In genomic region chr10:128413076-128413475, GRCm38 (mm10) we compare ENCODE assay signal across 10 mouse cellular contexts. TPM values are rescaled to one million over a fixed set of nuclear protein-coding genes. Genes with fewer than 3 reads are reported as not detected.
A peak's percentile ranks its signal among the peaks of the same experiment; 100 is the strongest.
DNase-seq lines count a peak whose midpoint lies in the region; ATAC-seq and TF ChIP-seq lines count a peak whose summit lies in the region.
"Had no signal": no experiment of that assay in that cellular context is flagged by ENCODE, and none has a peak within 500 bp of the region (broad histone marks: within the 10 kb centered on the region; RNA-seq: fewer than 3 reads in every experiment).

No protein-coding gene starts in this region.

- H3K4me1 ChIP-seq in lung, embryonic 14.5 days (ENCODE audit: insufficient read depth), result 0 out of 2 replicates have a peak, but pooled peaks cover 8% of the 10 kb centered on the region
- peaks cover 43% of the 10 kb centered on the region for H3K4me1 ChIP-seq in forebrain, embryonic 12.5 days
- peaks cover 36% of the 10 kb centered on the region for H3K4me1 ChIP-seq in limb, embryonic 13.5 days
- H3K4me1 ChIP-seq in neural tube, embryonic 15.5 days, result peaks cover 50% of the 10 kb centered on the region

- H3K4me2 ChIP-seq in lung, embryonic 14.5 days, result peak overlapping the region; percentile 98
- peak overlapping the region; percentile 84 for H3K4me2 ChIP-seq in forebrain, embryonic 12.5 days
- H3K4me2 ChIP-seq in limb, embryonic 13.5 days (replicated peaks), result peak overlapping the region; percentile 97
- peak overlapping the region; percentile 97 for H3K4me2 ChIP-seq in neural tube, embryonic 15.5 days

- no peak for DNase-seq in lung, embryonic 14.5 days
- DNase-seq in lung, postnatal 36 days, result no peak
- no peak for DNase-seq in frontal cortex, postnatal 25 days (ENCODE audit: low spot score in 2 of 2)
- no peak for DNase-seq in urinary bladder, postnatal 14 days (ENCODE audit: low spot score)
- DNase-seq in ovary, postnatal 36 days (ENCODE audit: low spot score), result no peak
- DNase-seq: gastrocnemius, adult 2 months; right cerebral cortex, adult 18-20 months had no signal

- no peak overlapping the region for H3K27ac ChIP-seq in lung, embryonic 14.5 days (ENCODE audit: low read depth)
- no peak overlapping the region for H3K27ac ChIP-seq in forebrain, embryonic 12.5 days
- H3K27ac ChIP-seq in limb, embryonic 13.5 days, result no peak overlapping the region
- H3K27ac ChIP-seq in neural tube, embryonic 15.5 days (replicated peaks), result peak overlapping the region; percentile 98; the same call in 1 of the 2 replicates
- H3K27ac ChIP-seq: gastrocnemius, adult 2 months had no signal

- H3K9me3 ChIP-seq in lung, embryonic 14.5 days (ENCODE audit: low read depth, low read length), result no peaks in the 10 kb centered on the region
- H3K9me3 ChIP-seq in forebrain, embryonic 12.5 days, result no peaks in the 10 kb centered on the region
- H3K9me3 ChIP-seq in limb, embryonic 13.5 days, result no peaks in the 10 kb centered on the region
- H3K9me3 ChIP-seq in neural tube, embryonic 15.5 days (replicated peaks), result no peaks in the 10 kb centered on the region

- ATAC-seq in lung, embryonic 14.5 days (ENCODE audit: insufficient read depth), result no peak
- no peak for ATAC-seq in forebrain, embryonic 12.5 days (ENCODE audit: low FRiP score)
- ATAC-seq in limb, embryonic 13.5 days (ENCODE audit: low FRiP score, low read depth), result no peak
- ATAC-seq in neural tube, embryonic 15.5 days (ENCODE audit: low FRiP score), result no peak

- H3K27me3 ChIP-seq in lung, embryonic 14.5 days (ENCODE audit: insufficient read depth, low read length), result no peaks in the 10 kb centered on the region
- no peaks in the 10 kb centered on the region for H3K27me3 ChIP-seq in forebrain, embryonic 12.5 days
- no peaks in the 10 kb centered on the region for H3K27me3 ChIP-seq in limb, embryonic 13.5 days
- H3K27me3 ChIP-seq in neural tube, embryonic 15.5 days (replicated peaks), result no peaks in the 10 kb centered on the region

- no peak for TF ChIP-seq CTCF in lung, embryonic 14.5 days (IDR thresholded peaks at IDR 0.05; ENCODE audit: low read depth)

- peak overlapping the region; percentile 76 for H3K9ac ChIP-seq in lung, embryonic 14.5 days
- H3K9ac ChIP-seq in forebrain, embryonic 12.5 days, result peak overlapping the region; percentile 93; the same call in 1 of the 2 replicates
- H3K9ac ChIP-seq in limb, embryonic 13.5 days, result peak overlapping the region; percentile 90; the same call in 1 of the 2 replicates
- peak overlapping the region; percentile 95; the same call in 1 of the 2 replicates for H3K9ac ChIP-seq in neural tube, embryonic 15.5 days (replicated peaks)

- peak overlapping the region; percentile 85; the same call in 1 of the 2 replicates for H3K4me3 ChIP-seq in lung, embryonic 14.5 days (ENCODE audit: low read depth, low read length)
- H3K4me3 ChIP-seq in forebrain, embryonic 12.5 days (replicated peaks), result peak overlapping the region; percentile 93
- H3K4me3 ChIP-seq in limb, embryonic 13.5 days, result peak overlapping the region; percentile 91
- H3K4me3 ChIP-seq in neural tube, embryonic 15.5 days (replicated peaks), result peak overlapping the region; percentile 97

- peaks cover 37% of the 10 kb centered on the region for H3K36me3 ChIP-seq in lung, embryonic 14.5 days (ENCODE audit: insufficient read depth)
- peaks cover 40% of the 10 kb centered on the region for H3K36me3 ChIP-seq in forebrain, embryonic 12.5 days (replicated peaks)
- peaks cover 49% of the 10 kb centered on the region for H3K36me3 ChIP-seq in limb, embryonic 13.5 days
- peaks cover 36% of the 10 kb centered on the region for H3K36me3 ChIP-seq in neural tube, embryonic 15.5 days

- 57% methylated on average over 1 of the region's 1 CpGs for WGBS in lung, embryonic 14.5 days
- 29% methylated on average over 1 of the region's 1 CpGs for WGBS in forebrain, embryonic 12.5 days
- 70% methylated on average over 1 of the region's 1 CpGs for WGBS in limb, embryonic 13.5 days
- 66% methylated on average over 1 of the region's 1 CpGs for WGBS in neural tube, embryonic 15.5 days

RNA-seq across cellular contexts. Expression of gene Rnf41, which starts 1.6 kb away (rescaled TPM):
- polyA plus RNA-seq in lung, embryonic 14.5 days (2014; fragmentation: Nextera tagmentation; extraction: Ambion mirVana), result 32.8 and 33.5 TPM in 2 replicates
- polyA plus RNA-seq in forebrain, embryonic 12.5 days (2016; fragmentation: Nextera tagmentation; extraction: Ambion mirVana), result 61.9 and 62.0 TPM in 2 replicates
- 42.3 and 43.3 TPM in 2 replicates for polyA plus RNA-seq in limb, embryonic 13.5 days (2015; fragmentation: Nextera tagmentation; extraction: Ambion mirVana)
- polyA plus RNA-seq in neural tube, embryonic 15.5 days (2015; fragmentation: Nextera tagmentation; extraction: Ambion mirVana), result 78.3 and 80.5 TPM in 2 replicates

RNA-seq across cellular contexts. Expression of gene Nabp2, which starts 1.8 kb away (rescaled TPM):
- polyA plus RNA-seq in lung, embryonic 14.5 days (2014; fragmentation: Nextera tagmentation; extraction: Ambion mirVana), result 77.1 and 83.1 TPM in 2 replicates
- 141 and 155 TPM in 2 replicates for polyA plus RNA-seq in forebrain, embryonic 12.5 days (2016; fragmentation: Nextera tagmentation; extraction: Ambion mirVana)
- 60.6 and 61.4 TPM in 2 replicates for polyA plus RNA-seq in limb, embryonic 13.5 days (2015; fragmentation: Nextera tagmentation; extraction: Ambion mirVana)
- polyA plus RNA-seq in neural tube, embryonic 15.5 days (2015; fragmentation: Nextera tagmentation; extraction: Ambion mirVana), result 128 and 133 TPM in 2 replicates

RNA-seq across cellular contexts. Expression of gene Slc39a5, which starts 12.0 kb away (rescaled TPM):
- 0.18 TPM in 1 of 2 replicates, not detected in the other for polyA plus RNA-seq in lung, embryonic 14.5 days (2014; fragmentation: Nextera tagmentation; extraction: Ambion mirVana)
- not detected in 2 replicates for polyA plus RNA-seq in forebrain, embryonic 12.5 days (2016; fragmentation: Nextera tagmentation; extraction: Ambion mirVana)
- 0.28 and 0.38 TPM in 2 replicates for polyA plus RNA-seq in limb, embryonic 13.5 days (2015; fragmentation: Nextera tagmentation; extraction: Ambion mirVana)
- 0.68 and 4.4 TPM in 2 replicates for polyA plus RNA-seq in neural tube, embryonic 15.5 days (2015; fragmentation: Nextera tagmentation; extraction: Ambion mirVana)

RNA-seq across cellular contexts. Expression of gene Ankrd52, which starts 36.2 kb away (rescaled TPM):
- 15.8 and 17.0 TPM in 2 replicates for polyA plus RNA-seq in lung, embryonic 14.5 days (2014; fragmentation: Nextera tagmentation; extraction: Ambion mirVana)
- 11.3 and 13.9 TPM in 2 replicates for polyA plus RNA-seq in forebrain, embryonic 12.5 days (2016; fragmentation: Nextera tagmentation; extraction: Ambion mirVana)
- polyA plus RNA-seq in limb, embryonic 13.5 days (2015; fragmentation: Nextera tagmentation; extraction: Ambion mirVana), result 11.7 and 12.9 TPM in 2 replicates
- 11.2 and 13.1 TPM in 2 replicates for polyA plus RNA-seq in neural tube, embryonic 15.5 days (2015; fragmentation: Nextera tagmentation; extraction: Ambion mirVana)

RNA-seq across cellular contexts. Expression of gene Coq10a, which starts 44.3 kb away (rescaled TPM):
- 12.8 and 14.5 TPM in 2 replicates for polyA plus RNA-seq in lung, embryonic 14.5 days (2014; fragmentation: Nextera tagmentation; extraction: Ambion mirVana)
- 24.2 and 25.5 TPM in 2 replicates for polyA plus RNA-seq in forebrain, embryonic 12.5 days (2016; fragmentation: Nextera tagmentation; extraction: Ambion mirVana)
- 14.8 and 15.3 TPM in 2 replicates for polyA plus RNA-seq in limb, embryonic 13.5 days (2015; fragmentation: Nextera tagmentation; extraction: Ambion mirVana)
- polyA plus RNA-seq in neural tube, embryonic 15.5 days (2015; fragmentation: Nextera tagmentation; extraction: Ambion mirVana), result 34.6 and 40.8 TPM in 2 replicates
